Mouse (Mus musculus) thymus, postnatal 10 days (tissue): ENCODE measurements around the gene Calhm3.
A peak's percentile ranks its signal among the peaks of the same experiment; 100 is the strongest.
"Not testable (repeated sequence)": the region's sequence is repeated elsewhere in the genome, so short reads cannot be mapped to it uniquely, and the experiment has no call there.

ENCODE experiments used
- DNase-seq, 2 experiments: peaks; one replicate each; pipeline ENCODE4 v3.0.0; 2021; ENCODE audit warnings: low spot score in 2 of 2

Calhm3 gene

GRCm38 (mm10) chr19:47167617-47168214, 10.2 kb upstream of the Calhm3 start:
- no peak for DNase-seq

GRCm38 (mm10) chr19:47166758-47167157, 9.2 kb upstream of the Calhm3 start:
- DNase-seq = no peak

- DNase-seq = no peak
These were observed 5.7 kb upstream of the Calhm3 start for GRCm38 (mm10) chr19:47163176-47163744.

GRCm38 (mm10) chr19:47161669-47162068, 4.1 kb upstream of the Calhm3 start:
- no peak for DNase-seq

- no peak for DNase-seq
These were observed 3.8 kb downstream of the Calhm3 start for GRCm38 (mm10) chr19:47153767-47154166.

- DNase-seq = no peak
These were observed 5.5 kb downstream of the Calhm3 start for GRCm38 (mm10) chr19:47152062-47152369.

GRCm38 (mm10) chr19:47151332-47152061, 6.1 kb downstream of the Calhm3 start:
- DNase-seq = no peak

GRCm38 (mm10) chr19:47149854-47150253, 7.7 kb downstream of the Calhm3 start:
- no peak for DNase-seq

- no peak for DNase-seq
These were observed 9.2 kb downstream of the Calhm3 start for GRCm38 (mm10) chr19:47148267-47148847.

- DNase-seq = no peak
These were observed 13.4 kb downstream of the Calhm3 start, which contains the start of gene Calhm1 for GRCm38 (mm10) chr19:47144154-47144553. Calhm1 (minus strand) TSS chr19:47144254.

- DNase-seq = no peak
These were observed 15.1 kb downstream of the Calhm3 start for GRCm38 (mm10) chr19:47142438-47142837.

GRCm38 (mm10) chr19:47139611-47140010, 18.0 kb downstream of the Calhm3 start:
- not testable (repeated sequence) for DNase-seq

- DNase-seq = peak; percentile 22 to 49
These were observed 19.7 kb downstream of the Calhm3 start, which contains the start of gene Calhm2 for GRCm38 (mm10) chr19:47137771-47138421. Calhm2 (minus strand) TSS chr19:47138294.

- DNase-seq = peak in 1 of 2 experiments; percentile 26
These were observed 20.4 kb downstream of the Calhm3 start for GRCm38 (mm10) chr19:47137051-47137581.

GRCm38 (mm10) chr19:47136170-47136569, 21.4 kb downstream of the Calhm3 start:
- DNase-seq = no peak

- no peak for DNase-seq
These were observed 22.0 kb downstream of the Calhm3 start for GRCm38 (mm10) chr19:47135568-47135967.

GRCm38 (mm10) chr19:47133161-47133560, 24.4 kb downstream of the Calhm3 start:
- no peak for DNase-seq

- DNase-seq = no peak
These were observed 26.9 kb downstream of the Calhm3 start for GRCm38 (mm10) chr19:47130551-47131125.

GRCm38 (mm10) chr19:47128835-47129234, 28.7 kb downstream of the Calhm3 start:
- no peak for DNase-seq

- DNase-seq = no peak
These were observed 29.4 kb downstream of the Calhm3 start for GRCm38 (mm10) chr19:47128164-47128563.

- DNase-seq = peak in 1 of 2 experiments; percentile 46
These were observed 34.8 kb downstream of the Calhm3 start for GRCm38 (mm10) chr19:47122802-47123201.
